Mouse (Mus musculus) lung, adult 2 months (tissue): ENCODE results near the gene Lypd1.

Experiments used
- CTCF ChIP-seq: fragments of 200-500 bp; IDR thresholded peaks from 2 replicates; pipeline ENCODE4 v1.5.1; 2011; ENCODE audit warnings: mild to moderate bottlenecking, low read length, control low read depth; ENCODE audit not compliant: insufficient read depth
- POLR2A ChIP-seq: fragments of 200-500 bp; IDR thresholded peaks from 2 replicates; pipeline ENCODE4 v1.6.1; 2011; ENCODE audit warnings: low read depth, mild to moderate bottlenecking, control low read depth, low read length, borderline replicate concordance; ENCODE audit errors: extremely low read depth

GRCm38 (mm10) chr1:125870056-125870455 is 42.8 kb downstream of the Lypd1 start:
- no peak for TF ChIP-seq CTCF
- TF ChIP-seq POLR2A, result no peak
